Mouse (Mus musculus): ENCODE measurements around the gene Adipoq. TPM values are rescaled to one million over a fixed set of nuclear protein-coding genes. Genes with fewer than 3 reads are reported as not detected.

Gene Adipoq
- polyA plus RNA-seq, 2 experiments, result 0.26 to 0.29 TPM

- Histone ChIP-seq H3K27me3 (ENCODE audit: control insufficient read depth, insufficient read depth, low read length) (no peaks in the 10 kb centered on the region), H3K4me2 (replicated peaks; ENCODE audit: low read depth, low read length, severe bottlenecking) (no peak overlapping the region), H3K4me3 (replicated peaks; ENCODE audit: low read length) (no peak overlapping the region), H3K9me3 (ENCODE audit: control insufficient read depth, low read length) (no peaks in the 10 kb centered on the region), H3K27ac (replicated peaks; ENCODE audit: low read depth, low read length) (no peak overlapping the region), H3K4me1 (ENCODE audit: control insufficient read depth, insufficient read depth, low read length) (no peaks in the 10 kb centered on the region), H3K9ac (ENCODE audit: low read depth, low read length, severe bottlenecking) (no peak overlapping the region), H3K36me3 (ENCODE audit: control insufficient read depth, insufficient read depth, low read length) (no peaks in the 10 kb centered on the region)
- no peak for ATAC-seq (ENCODE audit: low FRiP score, low read depth)
- no peak for TF ChIP-seq POLR2A (IDR thresholded peaks at IDR 0.05; ENCODE audit: borderline replicate concordance, extremely low read depth, insufficient read depth, insufficient read length)
- 74% methylated on average over 3 of the region's 3 CpGs for WGBS
- DNase-seq (ENCODE audit: low spot score), result no peak
Measured at GRCm38 (mm10) chr16:23162116-23162515, 15.8 kb downstream of the Adipoq start.

DNA sequence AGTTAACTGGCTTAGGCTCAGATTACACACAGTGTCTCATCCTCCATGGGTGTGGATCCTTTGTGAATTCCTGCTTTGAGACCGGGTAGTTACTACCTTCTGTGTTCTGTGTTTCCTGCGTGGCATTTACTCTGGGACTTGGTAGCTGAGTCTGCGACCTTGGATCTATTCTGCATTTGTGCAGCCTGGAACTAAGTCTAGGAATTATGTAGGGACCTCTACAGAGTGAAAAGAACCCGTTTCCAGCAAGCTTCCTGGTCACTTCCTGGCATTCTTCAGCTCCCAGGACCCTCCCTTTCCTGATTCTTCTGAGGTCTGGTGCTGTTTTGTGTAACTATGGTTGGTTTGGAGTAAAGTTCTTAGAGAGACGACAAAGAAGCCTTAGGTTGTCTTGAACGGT is 18.1 kb downstream of the Adipoq start:
- TF ChIP-seq POLR2A (IDR thresholded peaks at IDR 0.05; ENCODE audit: borderline replicate concordance, extremely low read depth, insufficient read depth, insufficient read length), result no peak
- DNase-seq (ENCODE audit: low spot score) (no peak), ATAC-seq (ENCODE audit: low FRiP score, low read depth) (no peak)
- H3K36me3 ChIP-seq (ENCODE audit: control insufficient read depth, insufficient read depth, low read length), result no peaks in the 10 kb centered on the region
- H3K4me3 ChIP-seq (replicated peaks; ENCODE audit: low read length), result no peak overlapping the region
- no peaks in the 10 kb centered on the region for H3K27me3 ChIP-seq (ENCODE audit: control insufficient read depth, insufficient read depth, low read length)
- no peaks in the 10 kb centered on the region for H3K4me1 ChIP-seq (ENCODE audit: control insufficient read depth, insufficient read depth, low read length)
- no peak overlapping the region for H3K9ac ChIP-seq (ENCODE audit: low read depth, low read length, severe bottlenecking)
- H3K4me2 ChIP-seq (replicated peaks; ENCODE audit: low read depth, low read length, severe bottlenecking), result no peak overlapping the region
- WGBS, result 67% methylated on average over 6 of the region's 6 CpGs
- no peak overlapping the region for H3K27ac ChIP-seq (replicated peaks; ENCODE audit: low read depth, low read length)
- no peaks in the 10 kb centered on the region for H3K9me3 ChIP-seq (ENCODE audit: control insufficient read depth, low read length)

- no peak overlapping the region for H3K4me2 ChIP-seq (replicated peaks; ENCODE audit: low read depth, low read length, severe bottlenecking)
- no peak for DNase-seq (ENCODE audit: low spot score)
- no peak for TF ChIP-seq POLR2A (IDR thresholded peaks at IDR 0.05; ENCODE audit: borderline replicate concordance, extremely low read depth, insufficient read depth, insufficient read length)
Measured at GRCm38 (mm10) chr16:23165441-23165840, 19.1 kb downstream of the Adipoq start.

DNA sequence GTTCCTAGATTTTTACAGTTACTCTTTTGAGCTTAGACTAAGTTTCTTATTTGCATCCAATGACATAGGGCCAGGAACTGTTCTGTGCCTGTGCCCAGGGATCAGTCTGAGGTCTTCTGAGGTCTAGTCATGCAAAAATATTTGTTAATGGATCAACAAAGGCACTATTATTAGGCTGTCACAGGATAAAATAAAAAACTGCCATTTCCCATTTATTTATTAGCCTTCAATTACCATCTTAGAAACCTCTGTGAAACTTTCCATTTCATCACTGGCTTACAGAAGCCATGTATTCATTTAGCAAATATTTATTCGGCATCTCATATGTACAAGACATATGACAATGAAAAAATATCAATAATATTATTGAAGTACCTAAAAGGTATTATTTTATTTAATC is 20.3 kb downstream of the Adipoq start:
- TF ChIP-seq POLR2A (IDR thresholded peaks at IDR 0.05; ENCODE audit: borderline replicate concordance, extremely low read depth, insufficient read depth, insufficient read length), result no peak
- DNase-seq (ENCODE audit: low spot score), result no peak
- no peaks in the 10 kb centered on the region for H3K36me3 ChIP-seq (ENCODE audit: control insufficient read depth, insufficient read depth, low read length)
- H3K4me1 ChIP-seq (ENCODE audit: control insufficient read depth, insufficient read depth, low read length), result no peaks in the 10 kb centered on the region
- H3K9me3 ChIP-seq (ENCODE audit: control insufficient read depth, low read length), result no peaks in the 10 kb centered on the region
- H3K4me3 ChIP-seq (replicated peaks; ENCODE audit: low read length), result no peak overlapping the region
- no peak overlapping the region for H3K27ac ChIP-seq (replicated peaks; ENCODE audit: low read depth, low read length)
- no peak overlapping the region for H3K9ac ChIP-seq (ENCODE audit: low read depth, low read length, severe bottlenecking)
- no peak overlapping the region for H3K4me2 ChIP-seq (replicated peaks; ENCODE audit: low read depth, low read length, severe bottlenecking)
- no peak for ATAC-seq (ENCODE audit: low FRiP score, low read depth)
- 78% methylated on average over 1 of the region's 1 CpGs for WGBS
- H3K27me3 ChIP-seq (ENCODE audit: control insufficient read depth, insufficient read depth, low read length), result no peaks in the 10 kb centered on the region

More at GRCm38 (mm10) chr16:23165441-23165840, 19.1 kb downstream of the Adipoq start:
- no peak overlapping the region for H3K9ac ChIP-seq (ENCODE audit: low read depth, low read length, severe bottlenecking)
- no peak overlapping the region for H3K27ac ChIP-seq (replicated peaks; ENCODE audit: low read depth, low read length)
- no peak overlapping the region for H3K4me3 ChIP-seq (replicated peaks; ENCODE audit: low read length)
- no peaks in the 10 kb centered on the region for H3K4me1 ChIP-seq (ENCODE audit: control insufficient read depth, insufficient read depth, low read length)
- ATAC-seq (ENCODE audit: low FRiP score, low read depth), result no peak
- H3K27me3 ChIP-seq (ENCODE audit: control insufficient read depth, insufficient read depth, low read length), result no peaks in the 10 kb centered on the region
- no peaks in the 10 kb centered on the region for H3K36me3 ChIP-seq (ENCODE audit: control insufficient read depth, insufficient read depth, low read length)
- no peaks in the 10 kb centered on the region for H3K9me3 ChIP-seq (ENCODE audit: control insufficient read depth, low read length)
- 58% methylated on average over 9 of the region's 9 CpGs for WGBS

- H3K4me2 ChIP-seq (replicated peaks; ENCODE audit: low read depth, low read length, severe bottlenecking), result no peak overlapping the region
- H3K9ac ChIP-seq (ENCODE audit: low read depth, low read length, severe bottlenecking), result no peak overlapping the region
- WGBS, result 55% methylated on average over 5 of the region's 5 CpGs
- no peak for TF ChIP-seq POLR2A (IDR thresholded peaks at IDR 0.05; ENCODE audit: borderline replicate concordance, extremely low read depth, insufficient read depth, insufficient read length)
- no peak overlapping the region for H3K27ac ChIP-seq (replicated peaks; ENCODE audit: low read depth, low read length)
- no peak for ATAC-seq (ENCODE audit: low FRiP score, low read depth)
- no peaks in the 10 kb centered on the region for H3K4me1 ChIP-seq (ENCODE audit: control insufficient read depth, insufficient read depth, low read length)
- H3K4me3 ChIP-seq (replicated peaks; ENCODE audit: low read length), result no peak overlapping the region
- no peaks in the 10 kb centered on the region for H3K9me3 ChIP-seq (ENCODE audit: control insufficient read depth, low read length)
- no peaks in the 10 kb centered on the region for H3K27me3 ChIP-seq (ENCODE audit: control insufficient read depth, insufficient read depth, low read length)
- no peaks in the 10 kb centered on the region for H3K36me3 ChIP-seq (ENCODE audit: control insufficient read depth, insufficient read depth, low read length)
- DNase-seq (ENCODE audit: low spot score), result no peak
Measured at GRCm38 (mm10) chr16:23167079-23167478, 20.7 kb downstream of the Adipoq start.

DNA sequence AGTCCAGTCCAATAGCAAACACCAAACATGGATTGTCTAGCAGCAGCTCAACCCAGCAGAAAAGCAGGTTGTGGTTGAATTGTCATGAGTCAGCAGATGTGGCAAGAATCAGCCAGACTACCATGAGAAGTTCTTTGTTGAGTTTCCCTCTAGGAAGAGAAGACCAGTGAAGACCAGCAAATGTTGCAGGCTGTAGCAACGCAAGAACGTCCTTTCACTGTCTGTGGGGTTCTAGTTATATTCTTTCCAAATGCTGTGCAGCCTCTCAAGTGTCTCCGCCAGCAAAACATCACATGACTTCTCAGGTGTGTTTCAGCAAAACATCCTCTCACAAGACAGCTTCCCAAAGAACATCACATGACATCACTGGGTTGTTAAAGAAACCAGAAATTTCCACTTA is 24.5 kb downstream of the Adipoq start:
- TF ChIP-seq POLR2A (IDR thresholded peaks at IDR 0.05; ENCODE audit: borderline replicate concordance, extremely low read depth, insufficient read depth, insufficient read length), result no peak
- H3K9ac ChIP-seq (ENCODE audit: low read depth, low read length, severe bottlenecking), result no peak overlapping the region
- no peaks in the 10 kb centered on the region for H3K9me3 ChIP-seq (ENCODE audit: control insufficient read depth, low read length)
- no peak overlapping the region for H3K4me3 ChIP-seq (replicated peaks; ENCODE audit: low read length)
- no peaks in the 10 kb centered on the region for H3K36me3 ChIP-seq (ENCODE audit: control insufficient read depth, insufficient read depth, low read length)
- no peaks in the 10 kb centered on the region for H3K27me3 ChIP-seq (ENCODE audit: control insufficient read depth, insufficient read depth, low read length)
- 91% methylated on average over 3 of the region's 3 CpGs for WGBS
- DNase-seq (ENCODE audit: low spot score) (no peak), ATAC-seq (ENCODE audit: low FRiP score, low read depth) (no peak)
- no peak overlapping the region for H3K4me2 ChIP-seq (replicated peaks; ENCODE audit: low read depth, low read length, severe bottlenecking)
- H3K4me1 ChIP-seq (ENCODE audit: control insufficient read depth, insufficient read depth, low read length), result no peaks in the 10 kb centered on the region
- H3K27ac ChIP-seq (replicated peaks; ENCODE audit: low read depth, low read length), result no peak overlapping the region

Measured in limb, embryonic 14.5 days (tissue).